Mouse (Mus musculus) liver, embryonic 11.5 days (tissue): ENCODE measurements around the gene Hspa1a. TPM values are rescaled to one million over a fixed set of nuclear protein-coding genes. Genes with fewer than 3 reads are reported as not detected.
"Not testable (repeated sequence)": the region's sequence is repeated elsewhere in the genome, so short reads cannot be mapped to it uniquely, and the experiment has no call there.

ENCODE experiments used
- ATAC-seq: fragments of 200-750 bp; cut with Nextera tagmentation; replicated peaks from 2 replicates; pipeline ENCODE4 v1.8.0; 2017; ENCODE audit warnings: moderate number of reproducible peaks, mild to moderate bottlenecking, moderate TSS enrichment, moderate library complexity; ENCODE audit not compliant: low FRiP score
- DNase-seq: peaks from one replicate; pipeline ENCODE4 v3.0.0-alpha.2; 2017; ENCODE audit warnings: low spot score
- H3K27ac ChIP-seq: fragments of 300-500 bp; sonication (generic); 2 replicates; pipeline ENCODE4 v1.5.1; 2014; ENCODE audit warnings: mild to moderate bottlenecking, low read depth, low read length, control low read depth
- H3K27me3 ChIP-seq: fragments of 300-500 bp; sonication (generic); replicated peaks from 2 replicates; pipeline ENCODE4 v1.6.1; 2014; ENCODE audit warnings: low read length, mixed read lengths; ENCODE audit not compliant: control insufficient read depth, insufficient read depth
- H3K36me3 ChIP-seq: fragments of 300-500 bp; sonication (generic); 2 replicates; pipeline ENCODE4 v1.6.1; 2014; ENCODE audit warnings: mild to moderate bottlenecking, low read length, moderate library complexity, mixed read lengths; ENCODE audit not compliant: control insufficient read depth, insufficient read depth
- H3K4me1 ChIP-seq: fragments of 300-500 bp; sonication (generic); replicated peaks from 2 replicates; pipeline ENCODE4 v1.6.1; 2014; ENCODE audit warnings: low read length, mixed read lengths; ENCODE audit not compliant: control insufficient read depth, insufficient read depth
- H3K4me2 ChIP-seq: fragments of 300-500 bp; sonication (generic); 2 replicates; pipeline ENCODE4 v1.6.1; 2014; ENCODE audit warnings: mild to moderate bottlenecking, control low read depth, moderate library complexity
- H3K4me3 ChIP-seq: fragments of 300-500 bp; sonication (generic); 2 replicates; pipeline ENCODE4 v1.5.1; 2014; ENCODE audit warnings: low read depth, low read length, control low read depth
- H3K9ac ChIP-seq: fragments of 300-500 bp; sonication (generic); 2 replicates; pipeline ENCODE4 v1.6.1; 2014; ENCODE audit warnings: low read depth, low read length, control low read depth
- H3K9me3 ChIP-seq: fragments of 300-500 bp; sonication (generic); 2 replicates; pipeline ENCODE4 v1.6.1; 2016; ENCODE audit warnings: low read length, inconsistent platforms, mixed read lengths; ENCODE audit not compliant: control insufficient read depth
- WGBS: fragments of 180-500 bp; shearing (Covaris S2); extraction: QIAGEN DNeasy Blood & Tissue Kit; methylation state at CpG from one replicate; pipeline ENCODE4 v1.1.7; 2014; 5-methylcytosine and 5-hydroxymethylcytosine counted together
- polyA plus RNA-seq: library from polyadenylated mRNA; unstranded; fragments of >200 nt; fragmentation: Nextera tagmentation; extraction: Ambion mirVana; gene quantifications from 2 replicates; pipeline ENCODE4 v1.2.1, GENCODE M21; 2014

The Hspa1a gene
- polyA plus RNA-seq, 1 experiment from 2014 or later: 5.7 TPM

DNA sequence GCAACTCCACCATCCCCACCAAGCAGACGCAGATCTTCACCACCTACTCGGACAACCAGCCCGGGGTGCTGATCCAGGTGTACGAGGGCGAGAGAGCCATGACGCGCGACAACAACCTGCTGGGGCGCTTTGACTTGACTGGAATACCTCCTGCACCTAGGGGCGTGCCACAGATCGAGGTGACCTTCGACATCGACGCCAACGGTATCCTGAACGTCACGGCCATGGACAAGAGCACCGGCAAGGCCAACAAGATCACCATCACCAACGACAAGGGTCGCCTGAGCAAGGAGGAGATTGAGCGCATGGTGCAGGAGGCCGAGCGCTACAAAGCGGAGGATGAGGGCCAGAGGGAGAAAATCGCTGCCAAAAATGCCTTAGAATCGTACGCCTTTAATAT lies 6.3 kb upstream of the Hspa1a start:
- Histone ChIP-seq H3K4me1 (peaks cover 10% of the 10 kb centered on the region), H3K36me3 (no peaks in the 10 kb centered on the region), H3K27ac (no peak overlapping the region), H3K9ac (no peak overlapping the region), H3K27me3 (peaks cover 8% of the 10 kb centered on the region), H3K9me3 (no peaks in the 10 kb centered on the region), H3K4me2 (no peak overlapping the region), H3K4me3 (no peak overlapping the region)
- WGBS: 88% methylated on average over 27 of the region's 27 CpGs
- no peak for DNase-seq
- no peak for ATAC-seq

GRCm38 (mm10) chr17:34977000-34977399 lies 5.0 kb upstream of the Hspa1a start:
- H3K27ac ChIP-seq: no peak overlapping the region
- no peaks in the 10 kb centered on the region for H3K9me3 ChIP-seq
- WGBS: 91% methylated on average over 20 of the region's 20 CpGs
- ATAC-seq: no peak
- no peak overlapping the region for H3K4me3 ChIP-seq
- H3K4me2 ChIP-seq: no peak overlapping the region
- no peaks in the 10 kb centered on the region for H3K36me3 ChIP-seq
- peaks cover 12% of the 10 kb centered on the region for H3K4me1 ChIP-seq
- no peak for DNase-seq
- H3K27me3 ChIP-seq: peaks cover 16% of the 10 kb centered on the region
- no peak overlapping the region for H3K9ac ChIP-seq

GRCm38 (mm10) chr17:34975581-34976492 lies 3.9 kb upstream of the Hspa1a start:
- Histone ChIP-seq H3K9me3 (no peaks in the 10 kb centered on the region), H3K4me3 (no peak overlapping the region), H3K4me2 (no peak overlapping the region), H3K4me1 (peaks cover 10% of the 10 kb centered on the region), H3K27me3 (peaks cover 16% of the 10 kb centered on the region), H3K36me3 (no peaks in the 10 kb centered on the region), H3K27ac (no peak overlapping the region), H3K9ac (no peak overlapping the region)
- 73% methylated on average over 3 of the region's 3 CpGs for WGBS
- ATAC-seq: no peak
- no peak for DNase-seq

DNA sequence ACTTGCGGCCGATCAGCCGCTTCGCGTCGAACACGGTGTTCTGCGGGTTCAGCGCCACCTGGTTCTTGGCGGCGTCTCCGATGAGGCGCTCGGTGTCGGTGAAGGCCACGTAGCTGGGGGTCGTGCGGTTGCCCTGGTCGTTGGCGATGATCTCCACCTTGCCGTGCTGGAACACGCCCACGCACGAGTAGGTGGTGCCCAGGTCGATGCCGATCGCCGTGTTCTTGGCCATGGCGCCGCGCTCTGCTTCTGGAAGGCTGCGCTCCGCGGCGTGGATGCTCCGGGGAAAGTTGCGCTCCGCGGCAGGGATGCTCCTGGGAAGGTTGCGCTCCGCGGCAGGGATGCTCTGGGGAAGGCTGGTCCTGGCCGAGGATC lies 275 bp downstream of the Hspa1a start:
- not testable (repeated sequence) for DNase-seq, H3K9ac ChIP-seq, H3K9me3 ChIP-seq, ATAC-seq, H3K4me1 ChIP-seq, H3K27ac ChIP-seq, H3K36me3 ChIP-seq
- peak overlapping the region; percentile 87 for H3K4me2 ChIP-seq
- 4% methylated on average over 21 of the region's 43 CpGs for WGBS
- H3K27me3 ChIP-seq: peaks cover 40% of the 10 kb centered on the region
- H3K4me3 ChIP-seq: peak overlapping the region; percentile 44

DNA sequence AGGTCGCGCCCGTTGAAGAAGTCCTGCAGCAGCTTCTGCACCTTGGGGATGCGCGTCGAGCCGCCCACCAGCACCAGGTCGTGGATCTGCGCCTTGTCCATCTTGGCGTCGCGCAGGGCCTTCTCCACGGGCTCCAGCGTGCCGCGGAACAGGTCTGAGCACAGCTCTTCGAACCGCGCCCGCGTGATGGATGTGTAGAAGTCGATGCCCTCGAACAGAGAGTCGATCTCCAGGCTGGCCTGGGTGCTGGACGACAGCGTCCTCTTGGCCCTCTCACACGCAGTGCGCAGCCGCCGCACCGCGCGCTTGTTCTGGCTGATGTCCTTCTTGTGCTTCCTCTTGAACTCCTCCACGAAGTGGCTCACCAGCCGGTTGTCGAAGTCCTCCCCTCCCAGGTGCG lies 1.1 kb downstream of the Hspa1a start:
- not testable (repeated sequence) for ATAC-seq, H3K9ac ChIP-seq, H3K27ac ChIP-seq, H3K4me3 ChIP-seq, H3K36me3 ChIP-seq, H3K4me2 ChIP-seq, DNase-seq, H3K4me1 ChIP-seq, H3K9me3 ChIP-seq
- WGBS: 29% methylated on average over 24 of the region's 37 CpGs
- H3K27me3 ChIP-seq: peaks cover 40% of the 10 kb centered on the region

- H3K36me3 ChIP-seq, H3K9ac ChIP-seq, H3K27ac ChIP-seq, ATAC-seq, DNase-seq, H3K9me3 ChIP-seq, H3K4me1 ChIP-seq, H3K4me2 ChIP-seq, H3K4me3 ChIP-seq: not testable (repeated sequence)
- H3K27me3 ChIP-seq: peaks cover 40% of the 10 kb centered on the region
- WGBS: 65% methylated on average over 7 of the region's 11 CpGs
Observed at GRCm38 (mm10) chr17:34969822-34970221, 2.1 kb downstream of the Hspa1a start, which contains the start of gene Gm20481. Gene Gm20481 (plus strand): TSS chr17:34969912.

DNA sequence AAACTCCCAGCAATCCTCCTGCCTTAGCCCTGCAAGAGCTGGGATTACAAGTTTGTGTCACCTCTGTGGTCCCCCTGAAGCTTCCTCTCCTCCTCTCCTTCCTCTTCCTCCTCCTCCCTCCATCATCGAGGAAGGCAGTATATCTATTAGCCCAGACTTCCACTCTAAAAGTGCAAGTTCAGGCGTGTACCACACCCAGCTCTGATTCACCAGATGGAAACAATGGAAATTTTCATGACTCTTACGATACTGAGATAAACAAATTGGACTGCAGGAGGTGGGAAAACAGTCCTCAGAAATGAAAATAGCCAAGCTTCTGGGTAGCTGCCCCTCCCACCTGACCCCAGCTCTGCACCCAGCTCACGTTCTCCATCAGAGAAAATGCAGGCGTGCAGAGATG lies 6.3 kb downstream of the Hspa1a start:
- Histone ChIP-seq H3K27me3 (peaks cover 34% of the 10 kb centered on the region), H3K9ac (no peak overlapping the region), H3K36me3 (no peaks in the 10 kb centered on the region), H3K4me2 (no peak overlapping the region), H3K9me3 (no peaks in the 10 kb centered on the region), H3K27ac (no peak overlapping the region), H3K4me1 (no peaks in the 10 kb centered on the region), H3K4me3 (no peak overlapping the region)
- 49% methylated on average over 5 of the region's 5 CpGs for WGBS
- no peak for DNase-seq
- no peak for ATAC-seq

- no peak for ATAC-seq
- Histone ChIP-seq H3K27ac (no peak overlapping the region), H3K36me3 (no peaks in the 10 kb centered on the region), H3K9me3 (no peaks in the 10 kb centered on the region), H3K27me3 (peaks cover 30% of the 10 kb centered on the region), H3K4me3 (no peak overlapping the region), H3K4me2 (no peak overlapping the region), H3K9ac (no peak overlapping the region), H3K4me1 (peaks cover 8% of the 10 kb centered on the region)
- WGBS: 21% methylated on average over 1 of the region's 1 CpGs
- DNase-seq: no peak
Observed at GRCm38 (mm10) chr17:34964640-34965049, 7.3 kb downstream of the Hspa1a start.

DNA sequence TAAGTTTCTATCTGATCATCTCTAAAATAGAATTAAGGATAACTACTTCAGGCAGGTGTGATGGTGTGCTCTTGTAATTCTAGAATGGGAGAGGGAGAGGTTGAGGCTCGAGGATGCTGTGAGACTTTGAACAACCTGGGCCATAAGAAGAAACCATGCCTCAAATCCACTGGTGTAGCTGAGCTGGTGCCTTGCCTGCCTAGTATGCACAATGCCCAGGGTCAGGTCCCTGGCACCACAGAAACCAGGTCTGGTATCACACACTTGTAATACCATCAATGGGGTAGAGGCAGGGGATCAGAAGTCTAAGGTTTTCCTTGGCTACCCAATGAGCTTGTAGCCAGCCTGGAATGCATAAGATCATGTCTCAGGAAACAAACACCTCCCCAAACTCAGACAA lies 9.1 kb downstream of the Hspa1a start:
- H3K4me1 ChIP-seq: peaks cover 11% of the 10 kb centered on the region
- 62% methylated on average over 1 of the region's 1 CpGs for WGBS
- DNase-seq: no peak
- no peak overlapping the region for H3K9ac ChIP-seq
- no peaks in the 10 kb centered on the region for H3K36me3 ChIP-seq
- H3K27me3 ChIP-seq: peaks cover 12% of the 10 kb centered on the region
- no peak for ATAC-seq
- no peak overlapping the region for H3K4me2 ChIP-seq
- H3K9me3 ChIP-seq: no peaks in the 10 kb centered on the region
- H3K4me3 ChIP-seq: no peak overlapping the region
- H3K27ac ChIP-seq: no peak overlapping the region
